Mouse (Mus musculus): ENCODE results near the gene Ankfn1.

GRCm38 (mm10) chr11:89544856-89545817 lies 232.3 kb downstream of the Ankfn1 start:
- TF ChIP-seq CTCF (IDR thresholded peaks at IDR 0.05; ENCODE audit: borderline replicate concordance, insufficient read depth, low read length) (no peak), POLR2A (IDR thresholded peaks at IDR 0.05; ENCODE audit: low read depth, low read length) (no peak)
